Mouse (Mus musculus) kidney, postnatal 14 days (tissue): ENCODE measurements at regions not wholly inside any gene's neighbourhood (a gene's known extent, or its start where the extent isn't known, plus 50 kb on each side); places are given as distances from the start of the nearest gene placed in this dataset.
"Not testable (repeated sequence)": the region's sequence is repeated elsewhere in the genome, so short reads cannot be mapped to it uniquely, and the experiment has no call there.

Experiments used
- DNase-seq: peaks from one replicate; pipeline ENCODE4 v3.0.0; 2022; ENCODE audit warnings: mixed read lengths

GRCm38 (mm10) chr12:95388185-95388584 lies 303.8 kb upstream of the Flrt2 start:
- DNase-seq = no peak

DNA sequence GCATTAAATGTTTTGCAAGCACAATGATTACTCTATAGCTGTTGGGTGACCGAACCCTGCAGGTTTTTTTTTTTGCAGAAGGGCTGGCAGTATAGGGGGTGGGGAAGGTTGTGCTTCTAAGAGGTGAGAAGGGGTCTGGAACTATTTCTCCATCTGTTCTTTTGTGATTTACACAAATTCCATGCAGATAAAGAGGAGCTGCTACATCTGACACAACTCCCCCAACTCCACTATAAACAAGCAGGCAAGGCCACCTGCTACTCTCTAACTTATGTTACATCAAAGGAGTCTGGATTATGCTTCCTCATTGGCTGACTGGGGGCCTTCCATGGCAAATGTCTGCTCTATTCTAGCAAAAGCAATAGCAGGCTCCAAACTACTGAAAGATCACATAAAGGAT lies 299.2 kb upstream of the Flrt2 start:
- no peak for DNase-seq

GRCm38 (mm10) chr12:95394991-95395530 lies 297.0 kb upstream of the Flrt2 start:
- DNase-seq = no peak

GRCm38 (mm10) chr12:95420861-95421260 lies 271.2 kb upstream of the Flrt2 start:
- no peak for DNase-seq

DNA sequence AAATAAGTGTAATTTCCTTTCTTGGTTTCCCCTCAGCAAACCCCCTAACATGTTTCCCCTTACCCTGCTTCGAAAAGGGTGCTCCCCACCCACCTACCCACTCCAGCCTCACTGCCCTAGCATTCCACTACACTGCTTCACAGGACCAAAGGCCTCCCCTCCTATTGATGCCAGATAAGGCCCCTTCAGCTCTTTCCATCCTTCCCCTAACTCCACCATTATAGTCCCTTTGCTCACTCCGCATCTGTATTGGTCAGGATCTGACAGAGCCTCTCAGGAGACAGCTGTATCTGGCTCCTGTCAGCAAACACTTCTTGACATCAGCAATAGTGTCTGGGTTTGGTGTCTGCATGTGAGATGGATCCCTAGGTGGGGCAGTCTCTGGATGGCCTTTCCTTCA lies 267.3 kb upstream of the Flrt2 start:
- DNase-seq = no peak

GRCm38 (mm10) chr12:95437226-95437625 lies 254.8 kb upstream of the Flrt2 start:
- DNase-seq = no peak

- DNase-seq = no peak
These were observed 234.5 kb upstream of the Flrt2 start for GRCm38 (mm10) chr12:95457480-95457879.

DNA sequence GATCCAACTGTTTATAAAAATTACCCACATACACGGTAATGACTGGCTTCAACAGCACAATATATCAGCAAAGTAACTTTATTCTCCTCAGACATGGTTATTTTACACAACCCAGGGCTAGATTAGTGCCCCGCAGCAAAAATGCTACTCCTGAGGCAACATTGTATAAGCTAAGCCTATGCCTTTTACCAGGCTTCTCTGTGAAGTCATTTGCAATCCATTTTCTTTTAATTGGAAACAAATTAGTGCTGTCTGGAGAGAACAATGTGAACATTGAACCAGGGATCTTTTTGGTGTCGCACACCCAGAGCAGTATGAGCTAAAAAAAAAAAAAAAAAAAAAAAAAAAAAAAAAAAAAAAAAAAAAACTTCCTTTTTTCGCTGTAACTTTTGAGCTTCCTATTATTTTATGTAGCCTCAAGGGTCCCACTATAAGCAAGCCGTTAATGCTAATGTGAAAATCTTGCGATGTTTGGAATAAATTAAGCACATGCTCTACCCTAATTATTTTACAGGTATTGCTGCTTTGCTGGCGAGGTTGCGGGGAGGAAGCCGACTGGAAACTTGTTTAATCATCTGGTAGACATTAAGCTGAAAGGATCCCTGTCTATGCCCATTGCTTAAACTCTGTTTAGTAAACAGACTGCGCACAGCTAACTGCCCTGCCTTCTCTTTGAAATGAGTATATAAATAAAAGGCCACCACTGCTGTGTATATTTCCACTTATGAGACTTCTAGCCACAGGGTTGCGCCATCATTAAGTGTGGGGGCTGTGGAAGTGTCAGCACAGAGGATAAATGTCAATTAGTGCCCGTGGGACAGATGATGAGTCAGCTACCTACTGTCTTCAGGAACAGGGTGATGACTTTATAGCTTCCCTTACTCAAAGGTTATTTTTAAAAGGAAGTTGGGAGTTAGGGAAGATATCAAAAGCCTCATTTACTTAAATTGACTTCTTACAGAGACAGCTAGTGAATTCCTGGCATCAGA lies 225.2 kb upstream of the Flrt2 start:
- DNase-seq = no peak

DNA sequence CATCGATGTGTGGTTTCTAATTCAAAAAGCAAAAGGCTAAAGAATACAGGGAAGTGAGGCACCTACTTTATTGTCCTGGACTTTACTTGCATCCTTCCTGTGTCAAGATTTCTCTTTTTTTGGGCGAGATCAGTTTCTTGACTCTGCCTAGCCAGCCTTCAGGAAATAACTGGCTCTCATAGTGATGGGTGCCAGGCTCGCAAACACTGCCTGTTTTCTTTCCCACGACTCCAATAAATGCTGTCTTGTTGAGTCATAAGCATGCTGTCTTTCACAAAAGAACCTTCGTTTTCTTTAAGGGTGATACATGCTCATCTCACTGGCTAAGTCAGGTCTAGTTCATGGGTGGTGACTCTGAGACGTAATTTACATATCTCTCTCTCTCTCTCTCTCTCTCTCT lies 222.1 kb upstream of the Flrt2 start:
- no peak for DNase-seq

DNA sequence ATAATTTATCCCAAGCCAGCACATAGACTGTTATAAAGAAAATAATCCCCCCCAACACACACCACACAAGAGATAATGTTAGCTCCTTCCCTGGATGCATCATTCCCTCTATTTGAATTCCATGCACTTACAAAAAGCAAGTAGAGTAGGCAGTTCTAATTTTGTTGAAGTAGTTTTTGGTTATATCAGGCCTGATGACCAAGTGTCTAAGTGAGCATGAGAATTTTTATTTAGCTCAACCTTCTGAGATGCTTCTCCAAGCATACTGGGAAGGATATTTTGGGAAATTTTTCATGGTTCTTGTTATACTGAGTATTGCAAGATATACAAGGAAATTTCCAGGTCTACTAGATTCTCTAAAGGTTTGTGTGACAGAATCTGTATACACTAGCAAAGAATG lies 205.5 kb upstream of the Flrt2 start:
- DNase-seq = no peak

GRCm38 (mm10) chr12:95488371-95488770 lies 203.7 kb upstream of the Flrt2 start:
- no peak for DNase-seq

GRCm38 (mm10) chr12:95489374-95489773 lies 202.7 kb upstream of the Flrt2 start:
- no peak for DNase-seq

GRCm38 (mm10) chr12:95489848-95490247 lies 202.2 kb upstream of the Flrt2 start:
- DNase-seq = no peak

GRCm38 (mm10) chr12:95491806-95492436 lies 200.1 kb upstream of the Flrt2 start:
- not testable (repeated sequence) for DNase-seq

DNA sequence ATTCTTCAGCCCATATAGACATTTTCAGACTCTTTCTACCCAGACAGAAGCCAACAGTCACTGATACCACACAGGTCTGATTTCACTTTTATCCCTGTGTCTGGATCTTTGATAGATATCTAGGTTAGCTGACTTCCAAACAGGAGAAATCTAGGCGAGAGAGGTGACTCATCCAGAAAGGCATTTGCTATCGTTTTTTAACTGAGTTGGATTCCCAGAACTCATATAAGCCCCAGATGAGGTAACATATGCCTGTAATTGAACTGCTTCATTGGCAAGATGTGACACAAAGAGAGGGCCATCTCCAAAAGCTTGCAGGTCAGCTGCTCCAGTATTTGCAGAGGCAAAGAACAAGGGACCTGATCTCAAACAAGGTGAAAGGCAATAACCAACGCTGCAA lies 190.6 kb upstream of the Flrt2 start:
- no peak for DNase-seq

- DNase-seq = no peak
These were observed 172.0 kb upstream of the Flrt2 start for GRCm38 (mm10) chr12:95520008-95520407.

DNA sequence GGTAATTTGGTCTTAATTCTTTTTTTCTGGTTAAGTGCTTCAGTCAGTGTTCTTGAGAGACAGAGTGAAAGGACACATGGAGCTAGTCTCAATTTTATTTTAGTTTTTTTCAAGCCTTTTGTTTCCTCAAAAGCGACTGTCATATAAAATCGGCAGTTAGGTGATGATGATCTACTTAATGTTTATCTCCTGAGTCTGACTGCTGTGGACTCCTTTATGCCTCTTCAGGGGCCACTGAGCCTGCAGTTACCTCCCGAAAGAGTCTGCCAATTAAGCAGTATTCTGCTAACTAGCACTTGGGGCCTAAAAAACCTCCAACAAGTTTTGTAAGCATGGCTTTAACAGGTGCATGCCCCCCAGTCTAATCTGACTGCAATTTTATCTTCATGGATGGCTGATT lies 170.0 kb upstream of the Flrt2 start:
- no peak for DNase-seq

DNA sequence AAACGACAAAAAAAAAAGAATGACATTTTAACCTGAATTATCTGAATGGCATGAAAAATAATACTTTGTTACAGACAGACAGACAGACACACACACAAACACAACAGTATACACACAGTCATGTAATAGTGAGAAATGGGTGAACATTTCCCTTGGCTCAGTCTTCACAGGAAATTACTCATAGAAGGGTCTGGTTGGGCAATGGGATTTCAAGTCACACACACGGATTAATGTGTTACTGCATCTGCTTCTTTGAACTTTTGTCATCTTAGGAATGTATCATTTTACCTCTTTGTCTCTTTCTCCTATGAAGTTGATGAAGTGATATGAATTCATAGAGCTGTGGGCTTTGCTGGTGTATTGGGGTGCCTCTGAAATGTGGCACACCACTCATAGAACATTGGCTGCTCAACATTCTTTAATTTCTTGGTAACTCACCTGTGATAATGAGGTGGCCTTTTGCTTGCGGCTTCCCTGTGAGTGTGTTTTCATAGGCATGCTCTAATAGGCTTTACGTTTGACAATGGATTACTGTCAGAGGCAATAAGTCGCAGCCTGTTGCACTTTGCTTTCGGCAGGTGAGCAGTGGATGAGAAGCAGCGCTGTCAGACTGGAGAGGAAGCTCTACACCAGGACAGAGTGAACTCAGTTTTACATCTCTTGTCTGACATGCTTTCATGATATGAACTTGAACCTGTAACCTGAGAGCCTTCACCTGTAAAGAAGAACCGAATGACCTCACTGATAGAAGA lies 158.0 kb upstream of the Flrt2 start:
- DNase-seq = no peak

DNA sequence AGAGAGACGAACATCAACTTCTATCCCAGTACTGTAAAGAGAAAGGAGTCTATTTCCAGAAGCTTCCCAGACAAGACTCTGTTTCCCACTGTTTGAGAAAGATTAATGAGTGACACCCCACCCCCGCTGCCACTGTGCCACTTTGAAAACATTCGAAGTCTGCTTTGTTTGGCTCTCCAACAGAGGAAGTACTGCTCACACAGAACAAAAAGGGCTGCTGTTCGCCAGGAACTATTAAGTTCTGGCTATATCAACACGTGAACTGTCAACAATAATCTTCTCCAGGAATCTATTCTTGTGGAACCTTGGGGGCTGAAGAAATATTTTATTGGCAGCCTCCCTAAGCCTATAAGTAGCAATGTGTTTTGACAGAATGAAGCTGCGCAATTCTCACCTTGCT lies 144.7 kb upstream of the Flrt2 start:
- peak; percentile 30 for DNase-seq

- no peak for DNase-seq
These were observed 138.9 kb upstream of the Flrt2 start for GRCm38 (mm10) chr12:95553129-95553528.

- DNase-seq = no peak
These were observed 133.2 kb upstream of the Flrt2 start for GRCm38 (mm10) chr12:95558706-95559406.

DNA sequence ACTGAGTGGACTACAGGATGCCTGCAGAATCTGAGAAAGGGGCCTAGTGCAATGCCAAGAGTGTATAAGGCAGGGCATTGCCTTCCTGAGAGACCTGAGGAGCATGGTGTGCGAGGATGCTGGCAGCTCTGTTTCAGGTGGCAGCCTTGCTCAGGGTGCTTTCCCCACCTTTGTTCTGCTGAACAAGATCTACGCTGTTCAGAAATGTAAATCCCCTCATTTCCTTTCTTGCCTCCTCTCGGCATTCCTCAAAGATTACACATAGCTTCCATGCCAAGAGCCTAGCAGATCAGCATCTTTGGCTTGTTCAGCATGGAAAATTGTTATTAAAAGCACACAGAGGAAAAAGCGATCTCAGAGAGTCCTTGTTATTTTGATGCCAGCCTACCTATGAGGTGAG lies 128.6 kb upstream of the Flrt2 start:
- DNase-seq = no peak

DNA sequence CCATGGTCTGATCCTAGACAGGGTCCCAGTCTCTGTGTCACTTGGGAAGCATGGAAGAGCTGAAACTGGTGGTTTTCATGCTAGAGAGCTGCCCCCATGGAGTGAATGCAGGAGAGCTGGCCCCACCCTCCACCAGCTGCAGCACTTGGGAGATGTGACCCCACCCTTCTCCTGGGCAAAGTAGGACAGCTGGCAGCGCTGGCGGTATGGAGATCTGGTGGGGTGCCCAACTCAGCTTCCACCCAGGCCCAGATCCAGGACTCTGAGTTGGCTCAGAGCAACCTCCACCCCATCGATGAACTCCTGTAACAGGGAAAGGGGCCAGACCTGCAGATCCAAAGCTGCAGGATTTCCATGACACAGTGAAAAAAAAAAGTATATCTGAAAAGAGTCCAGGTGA lies 115.3 kb upstream of the Flrt2 start:
- no peak for DNase-seq
